Mouse (Mus musculus) bone marrow, adult 2 months (tissue): ENCODE measurements around the gene Anxa8.

ENCODE experiments used
- CTCF ChIP-seq: fragments of 200-500 bp; IDR thresholded peaks from 2 replicates; pipeline ENCODE4 v1.5.1; 2011; ENCODE audit warnings: low read length, control low read depth; ENCODE audit not compliant: control insufficient read depth, insufficient read depth
- POLR2A ChIP-seq: fragments of 200-500 bp; IDR thresholded peaks from 2 replicates; pipeline ENCODE4 v1.6.1; 2011; ENCODE audit warnings: low read depth, mild to moderate bottlenecking, control low read depth, low read length, borderline replicate concordance; ENCODE audit not compliant: control insufficient read depth

GRCm38 (mm10) chr14:34075346-34075745 lies 10.4 kb upstream of the Anxa8 start:
- TF ChIP-seq CTCF, result no peak
- TF ChIP-seq POLR2A, result no peak
